Mouse (Mus musculus) stomach, postnatal 0 days (tissue): ENCODE results near the gene Hemk1. TPM values are rescaled to one million over a fixed set of nuclear protein-coding genes. Genes with fewer than 3 reads are reported as not detected.

Experiments
- ATAC-seq: fragments of 200-750 bp; cut with Nextera tagmentation; 2 replicates; pipeline ENCODE4 v1.8.0; 2017; ENCODE audit not compliant: low FRiP score, low TSS enrichment
- DNase-seq: peaks from one replicate; pipeline ENCODE4 v3.0.0-alpha.2; 2016; ENCODE audit warnings: low spot score
- H3K27ac ChIP-seq: fragments of 300-500 bp; sonication (generic); replicated peaks from 2 replicates; pipeline ENCODE4 v1.5.1; 2014; ENCODE audit warnings: mild to moderate bottlenecking, control low read depth
- H3K27me3 ChIP-seq: fragments of 300-500 bp; sonication (generic); 2 replicates; pipeline ENCODE4 v1.6.1; 2014; ENCODE audit warnings: low read length; ENCODE audit not compliant: control insufficient read depth, insufficient read depth
- H3K36me3 ChIP-seq: fragments of 300-500 bp; sonication (generic); 2 replicates; pipeline ENCODE4 v1.6.1; 2014; ENCODE audit warnings: low read length, mixed read lengths; ENCODE audit not compliant: control insufficient read depth, insufficient read depth
- H3K4me1 ChIP-seq: fragments of 300-500 bp; sonication (generic); replicated peaks from 2 replicates; pipeline ENCODE4 v1.6.1; 2014; ENCODE audit warnings: antibody characterized with exemption; ENCODE audit not compliant: control insufficient read depth, insufficient read depth
- H3K4me2 ChIP-seq: fragments of 300-500 bp; sonication (generic); replicated peaks from 2 replicates; pipeline ENCODE4 v1.6.1; 2014; ENCODE audit warnings: low read depth, mild to moderate bottlenecking, control low read depth, moderate library complexity
- H3K4me3 ChIP-seq: fragments of 300-500 bp; sonication (generic); 2 replicates; pipeline ENCODE4 v1.5.1; 2014; ENCODE audit warnings: low read depth, low read length, control low read depth
- H3K9ac ChIP-seq: fragments of 300-500 bp; sonication (generic); 2 replicates; pipeline ENCODE4 v1.6.1; 2014; ENCODE audit warnings: mild to moderate bottlenecking, low read length, control low read depth, mixed read lengths
- H3K9me3 ChIP-seq: fragments of 300-500 bp; sonication (generic); 2 replicates; pipeline ENCODE4 v1.6.1; 2016; ENCODE audit warnings: low read length; ENCODE audit not compliant: control insufficient read depth
- CTCF ChIP-seq: IDR thresholded peaks from 2 replicates; pipeline ENCODE4 v1.5.1; 2016; ENCODE audit warnings: antibody characterized with exemption, low read depth, mild to moderate bottlenecking, moderate library complexity
- EP300 ChIP-seq: optimal IDR thresholded peaks from 2 replicates; pipeline ENCODE3; 2016; ENCODE audit warnings: antibody characterized with exemption
- WGBS: fragments of 180-500 bp; shearing (Covaris S2); extraction: QIAGEN DNeasy Blood & Tissue Kit; methylation state at CpG from one replicate; pipeline ENCODE4 v1.1.7; 2014; 5-methylcytosine and 5-hydroxymethylcytosine counted together
- polyA plus RNA-seq: library from polyadenylated mRNA; unstranded; fragments of >200 nt; fragmentation: Nextera tagmentation; extraction: Ambion mirVana; gene quantifications from 2 replicates; pipeline ENCODE4 v1.2.1, GENCODE M21; 2015

The Hemk1 gene
- polyA plus RNA-seq, 1 experiment from 2014 or later = 6.7 TPM

- WGBS = 50% methylated on average over 12 of the region's 12 CpGs
- no peak overlapping the region for H3K27ac ChIP-seq
- H3K4me1 ChIP-seq = 0 out of 2 replicates have a peak, but pooled peaks cover 2% of the 10 kb centered on the region
- H3K4me3 ChIP-seq = peak overlapping the region; percentile 60
- H3K9ac ChIP-seq = peak overlapping the region; percentile 63
- TF ChIP-seq CTCF (no peak), EP300 (no peak)
- H3K9me3 ChIP-seq = no peaks in the 10 kb centered on the region
- H3K36me3 ChIP-seq = no peaks in the 10 kb centered on the region
- H3K4me2 ChIP-seq = peak overlapping the region; percentile 97
- no peak for DNase-seq
- no peak for ATAC-seq
- H3K27me3 ChIP-seq = no peaks in the 10 kb centered on the region
Observed at GRCm38 (mm10) chr9:107340911-107341645, 2.9 kb upstream of the Hemk1 start.

GRCm38 (mm10) chr9:107340267-107340859 is 2.2 kb upstream of the Hemk1 start, which contains the start of gene 6430571L13Rik:
6430571L13Rik (plus strand) TSS chr9:107340602.
- Histone ChIP-seq H3K4me1 (0 out of 2 replicates have a peak, but pooled peaks cover 2% of the 10 kb centered on the region), H3K27ac (no peak within 1 kb of the TSS), H3K4me3 (peak within 1 kb of the TSS; percentile 60), H3K9me3 (no peaks in the 10 kb centered on the region), H3K9ac (peak within 1 kb of the TSS; percentile 63), H3K36me3 (no peaks in the 10 kb centered on the region), H3K4me2 (peak within 1 kb of the TSS; percentile 97), H3K27me3 (no peaks in the 10 kb centered on the region)
- DNase-seq (peak; percentile 91), ATAC-seq (peak; percentile 90)
- TF ChIP-seq EP300 (peak; percentile 91), CTCF (peak; percentile 26; the same call in 1 of the 2 replicates)
- under 1% methylated on average over 33 of the region's 34 CpGs for WGBS

DNA sequence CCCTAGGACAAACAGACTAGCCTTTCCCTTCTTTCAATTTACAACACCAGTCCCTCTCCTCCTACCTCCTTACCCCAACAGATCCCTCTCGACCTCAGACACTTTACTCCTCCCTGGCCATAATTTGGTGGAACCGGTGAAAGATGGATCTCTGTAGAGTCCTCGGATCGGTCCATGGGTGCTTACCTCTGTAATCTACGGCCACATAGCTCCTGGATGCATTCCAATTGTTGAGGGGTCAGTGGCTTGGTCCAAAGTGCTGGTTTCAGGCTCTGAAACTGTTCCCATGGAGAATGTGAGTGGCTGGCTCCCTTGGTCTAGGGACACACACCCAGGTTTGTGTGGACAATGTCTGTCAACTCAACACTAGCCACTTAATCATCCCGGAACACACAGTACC is 1.8 kb downstream of the Hemk1 start:
- no peaks in the 10 kb centered on the region for H3K36me3 ChIP-seq
- DNase-seq (no peak), ATAC-seq (no peak)
- H3K9me3 ChIP-seq = no peaks in the 10 kb centered on the region
- H3K27ac ChIP-seq = no peak overlapping the region
- 81% methylated on average over 6 of the region's 6 CpGs for WGBS
- H3K4me3 ChIP-seq = no peak overlapping the region
- H3K4me2 ChIP-seq = no peak overlapping the region
- no peaks in the 10 kb centered on the region for H3K27me3 ChIP-seq
- no peak overlapping the region for H3K9ac ChIP-seq
- no peak for TF ChIP-seq EP300
- TF ChIP-seq CTCF = no peak
- 0 out of 2 replicates have a peak, but pooled peaks cover 2% of the 10 kb centered on the region for H3K4me1 ChIP-seq

DNA sequence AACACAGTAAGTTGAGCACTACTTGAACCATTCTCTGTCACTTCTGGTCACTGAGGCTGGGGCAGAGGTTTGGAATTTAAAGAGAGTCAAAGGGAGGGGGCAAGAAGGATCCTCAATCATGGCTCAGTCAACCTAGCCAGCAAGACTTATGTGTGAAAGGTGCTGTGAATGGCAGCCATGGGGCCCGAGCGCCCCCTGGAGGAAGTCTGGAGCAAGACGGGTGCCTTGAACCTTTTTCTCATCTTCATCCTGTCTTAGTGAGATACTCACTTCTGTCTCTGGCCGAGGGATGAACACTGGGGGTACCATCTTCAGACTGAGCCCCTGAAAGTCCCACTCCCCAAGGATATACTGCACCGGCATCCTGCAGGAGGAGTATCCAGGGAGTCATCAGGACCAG is 2.2 kb downstream of the Hemk1 start:
- ATAC-seq = no peak; the same call in 1 of the 2 replicates
- no peaks in the 10 kb centered on the region for H3K27me3 ChIP-seq
- 0 out of 2 replicates have a peak, but pooled peaks cover 2% of the 10 kb centered on the region for H3K4me1 ChIP-seq
- H3K36me3 ChIP-seq = no peaks in the 10 kb centered on the region
- TF ChIP-seq CTCF = peak; percentile 97
- no peak for TF ChIP-seq EP300
- no peaks in the 10 kb centered on the region for H3K9me3 ChIP-seq
- peak; percentile 79 for DNase-seq
- H3K4me3 ChIP-seq = no peak overlapping the region
- no peak overlapping the region for H3K4me2 ChIP-seq
- WGBS = 8% methylated on average over 5 of the region's 5 CpGs
- no peak overlapping the region for H3K9ac ChIP-seq
- H3K27ac ChIP-seq = no peak overlapping the region

DNA sequence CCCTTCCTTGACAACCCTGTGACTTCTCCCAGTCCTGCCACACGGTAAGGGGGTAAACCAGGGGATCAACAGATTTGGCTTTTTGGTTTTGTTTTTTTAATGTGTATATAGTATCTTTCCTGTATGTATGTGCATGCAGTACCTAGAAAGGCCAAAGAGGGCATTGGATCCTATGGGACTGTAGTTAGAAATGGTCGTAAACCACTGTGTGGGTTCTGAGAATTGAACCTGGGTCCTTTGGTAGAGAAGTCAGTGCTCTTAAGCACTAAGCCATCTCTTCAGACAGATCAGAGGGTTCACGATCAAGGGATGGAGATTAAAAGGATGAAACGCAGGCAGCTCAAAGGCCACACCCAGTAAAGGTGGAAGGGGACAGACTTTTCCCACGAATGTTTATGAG is 3.1 kb downstream of the Hemk1 start:
- no peak for ATAC-seq
- Histone ChIP-seq H3K36me3 (no peaks in the 10 kb centered on the region), H3K9ac (no peak overlapping the region), H3K4me2 (no peak overlapping the region), H3K27ac (no peak overlapping the region), H3K27me3 (no peaks in the 10 kb centered on the region), H3K4me3 (no peak overlapping the region), H3K9me3 (no peaks in the 10 kb centered on the region), H3K4me1 (0 out of 2 replicates have a peak, but pooled peaks cover 2% of the 10 kb centered on the region)
- DNase-seq = no peak
- no peak for TF ChIP-seq EP300
- TF ChIP-seq CTCF = peak; percentile 45
- 77% methylated on average over 5 of the region's 5 CpGs for WGBS

DNA sequence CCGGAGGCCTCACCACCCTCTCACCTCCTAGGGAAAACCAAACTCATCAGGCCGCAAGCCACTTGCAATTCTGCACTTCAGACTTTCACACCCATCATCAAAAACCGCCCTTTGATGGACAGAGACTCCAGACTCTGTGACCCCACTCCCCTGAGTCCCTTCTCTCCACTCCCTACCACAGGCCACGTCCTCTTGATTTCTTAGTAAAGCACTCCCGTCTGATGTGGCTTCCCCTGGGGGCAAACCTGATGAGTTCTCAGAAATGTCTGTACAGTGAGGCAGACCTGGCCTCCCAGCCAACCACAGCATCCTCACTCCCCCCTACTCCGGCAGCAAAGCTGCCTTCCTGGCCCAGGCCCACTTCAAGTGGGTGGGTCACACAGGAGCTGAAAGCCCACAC is 3.8 kb downstream of the Hemk1 start:
- Histone ChIP-seq H3K9me3 (no peaks in the 10 kb centered on the region), H3K27ac (no peak overlapping the region)

More for the DNA sequence above, 3.8 kb downstream of the Hemk1 start:
- 85% methylated on average over 6 of the region's 6 CpGs for WGBS
- no peak for DNase-seq
- Histone ChIP-seq H3K27me3 (no peaks in the 10 kb centered on the region), H3K4me3 (no peak overlapping the region), H3K4me2 (no peak overlapping the region), H3K9ac (no peak overlapping the region), H3K4me1 (0 out of 2 replicates have a peak, but pooled peaks cover 2% of the 10 kb centered on the region), H3K36me3 (no peaks in the 10 kb centered on the region)
- TF ChIP-seq CTCF (no peak), EP300 (no peak)
- ATAC-seq = no peak
